Mouse (Mus musculus) neural tube, embryonic 13.5 days (tissue): ENCODE measurements at regions not wholly inside any gene's neighbourhood (a gene's known extent, or its start where the extent isn't known, plus 50 kb on each side); places are given as distances from the start of the nearest gene placed in this dataset.

Source experiments
- ATAC-seq: fragments of 200-750 bp; cut with Nextera tagmentation; 2 replicates; pipeline ENCODE4 v1.8.0; 2017; ENCODE audit warnings: low read depth, mild to moderate bottlenecking, moderate TSS enrichment, moderate library complexity
- H3K27ac ChIP-seq: fragments of 300-500 bp; sonication (generic); replicated peaks from 2 replicates; pipeline ENCODE4 v1.5.1; 2015; ENCODE audit warnings: moderate library complexity, mild to moderate bottlenecking, inconsistent platforms
- H3K27me3 ChIP-seq: fragments of 300-500 bp; sonication (generic); 2 replicates; pipeline ENCODE4 v1.6.1; 2015; ENCODE audit warnings: mild to moderate bottlenecking, inconsistent platforms
- H3K36me3 ChIP-seq: fragments of 300-500 bp; sonication (generic); 2 replicates; pipeline ENCODE4 v1.6.1; 2015; ENCODE audit warnings: mild to moderate bottlenecking, inconsistent platforms
- H3K4me1 ChIP-seq: fragments of 300-500 bp; sonication (generic); replicated peaks from 2 replicates; pipeline ENCODE4 v1.6.1; 2015; ENCODE audit warnings: inconsistent platforms
- H3K4me2 ChIP-seq: fragments of 300-500 bp; sonication (generic); 2 replicates; pipeline ENCODE4 v1.6.1; 2015; ENCODE audit warnings: inconsistent platforms, mild to moderate bottlenecking, moderate library complexity
- H3K4me3 ChIP-seq: fragments of 300-500 bp; sonication (generic); 2 replicates; pipeline ENCODE4 v1.5.1; 2015; ENCODE audit warnings: mild to moderate bottlenecking, inconsistent platforms
- H3K9ac ChIP-seq: fragments of 300-500 bp; sonication (generic); 2 replicates; pipeline ENCODE4 v1.6.1; 2015; ENCODE audit warnings: moderate library complexity, mild to moderate bottlenecking, inconsistent platforms
- H3K9me3 ChIP-seq: fragments of 300-500 bp; sonication (generic); 2 replicates; pipeline ENCODE4 v1.6.1; 2016; ENCODE audit warnings: inconsistent platforms
- WGBS: fragments of 180-500 bp; shearing (Covaris S2); methylation state at CpG from one replicate; pipeline ENCODE4 v1.1.7; 2015; 5-methylcytosine and 5-hydroxymethylcytosine counted together

DNA sequence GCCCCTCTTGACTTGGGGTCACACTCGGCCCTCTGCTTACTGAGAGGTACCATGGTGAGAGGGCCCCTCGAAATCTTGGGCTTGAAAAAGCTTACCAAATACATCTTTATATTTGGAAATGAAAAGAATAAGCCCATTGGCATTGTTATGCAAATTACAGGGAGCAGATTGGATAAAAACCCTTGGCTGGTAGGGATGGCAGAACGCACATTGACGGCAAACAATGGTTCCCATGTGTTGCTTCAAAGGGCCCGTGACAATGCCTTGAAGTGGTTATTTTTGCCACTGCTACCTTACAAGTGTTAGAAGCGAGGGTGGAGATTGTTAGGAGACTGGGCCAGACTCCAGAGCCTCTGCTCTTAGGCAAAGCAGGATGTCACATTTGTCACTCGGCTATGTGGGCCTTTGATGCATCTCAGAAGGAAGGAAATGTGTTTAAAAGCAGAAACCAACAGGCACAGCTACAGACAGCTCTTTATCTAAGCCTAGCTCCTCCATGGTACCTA is 285.2 kb downstream of the Gm49356 start:
- ATAC-seq: no peak
- H3K4me2 ChIP-seq: no peak overlapping the region
- 15% methylated on average over 7 of the region's 7 CpGs for WGBS
- H3K27me3 ChIP-seq: no peaks in the 10 kb centered on the region
- H3K4me3 ChIP-seq: no peak overlapping the region
- peak overlapping the region; percentile 28; the same call in 1 of the 2 replicates for H3K27ac ChIP-seq
- no peak overlapping the region for H3K9ac ChIP-seq
- peaks cover 15% of the 10 kb centered on the region for H3K4me1 ChIP-seq
- H3K9me3 ChIP-seq: no peaks in the 10 kb centered on the region
- H3K36me3 ChIP-seq: no peaks in the 10 kb centered on the region

DNA sequence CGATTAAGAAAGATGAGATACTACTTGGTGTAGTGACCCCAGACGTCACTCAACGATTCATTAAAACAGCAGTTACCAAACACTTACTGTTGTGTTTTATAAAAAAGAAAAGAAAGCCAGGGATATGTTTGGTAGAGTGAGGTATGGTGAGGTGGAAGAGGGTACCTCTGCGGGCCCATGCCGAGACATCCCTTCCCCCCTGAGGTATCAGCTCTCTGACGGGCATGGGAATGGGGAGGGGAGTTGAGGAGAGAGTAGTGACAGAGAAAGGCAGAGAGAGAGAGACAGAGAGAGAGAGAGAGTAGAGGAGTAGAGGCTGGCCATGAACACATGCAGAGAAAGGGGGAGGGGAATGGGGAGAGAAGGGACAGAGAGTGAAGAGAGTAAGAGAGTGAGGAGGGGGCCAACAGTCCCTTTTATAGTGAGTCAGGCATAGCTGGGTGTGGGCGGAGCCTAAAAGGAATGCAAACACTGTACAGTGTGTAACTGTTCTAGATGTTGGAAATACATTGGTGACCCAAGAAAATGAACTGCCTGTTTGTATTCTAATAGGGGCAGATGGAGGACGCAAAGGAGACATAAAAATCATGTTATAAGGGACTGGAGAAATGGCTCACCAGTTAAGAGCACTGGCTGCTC is 285.9 kb downstream of the Gm49356 start:
- no peaks in the 10 kb centered on the region for H3K36me3 ChIP-seq
- no peak; the same call in 1 of the 2 replicates for ATAC-seq
- no peak overlapping the region for H3K9ac ChIP-seq
- H3K27ac ChIP-seq: peak overlapping the region; percentile 28; the same call in 1 of the 2 replicates
- H3K27me3 ChIP-seq: no peaks in the 10 kb centered on the region
- no peak overlapping the region for H3K4me2 ChIP-seq
- peaks cover 15% of the 10 kb centered on the region for H3K4me1 ChIP-seq
- no peak overlapping the region for H3K4me3 ChIP-seq
- 74% methylated on average over 8 of the region's 8 CpGs for WGBS
- no peaks in the 10 kb centered on the region for H3K9me3 ChIP-seq

DNA sequence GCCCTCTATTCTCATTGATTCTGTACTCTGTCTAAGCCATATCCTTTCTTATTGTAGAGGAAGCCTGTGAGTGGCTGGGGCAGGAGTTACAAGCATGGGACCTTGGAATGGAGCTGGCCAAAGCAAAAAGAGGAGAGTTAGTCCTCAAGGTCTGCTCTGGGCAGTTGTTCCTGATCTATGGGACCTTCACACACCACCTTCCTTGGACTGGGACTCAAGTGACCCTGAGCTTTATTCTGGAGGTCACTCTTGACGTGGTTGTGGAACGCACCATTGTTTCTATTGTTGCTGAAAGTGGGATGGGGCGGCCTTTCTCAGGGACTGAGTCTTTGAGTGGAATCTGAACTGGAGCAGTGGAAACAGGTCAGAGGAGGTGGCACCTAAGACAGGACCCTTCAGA is 291.0 kb downstream of the Gm49356 start:
- no peaks in the 10 kb centered on the region for H3K9me3 ChIP-seq
- peaks cover 4% of the 10 kb centered on the region; the same call in 1 of the 2 replicates for H3K4me1 ChIP-seq
- WGBS: 78% methylated on average over 3 of the region's 3 CpGs
- H3K27ac ChIP-seq: no peak overlapping the region
- ATAC-seq: no peak
- no peak overlapping the region for H3K4me3 ChIP-seq
- H3K36me3 ChIP-seq: no peaks in the 10 kb centered on the region
- H3K27me3 ChIP-seq: no peaks in the 10 kb centered on the region
- H3K9ac ChIP-seq: no peak overlapping the region
- no peak overlapping the region for H3K4me2 ChIP-seq

DNA sequence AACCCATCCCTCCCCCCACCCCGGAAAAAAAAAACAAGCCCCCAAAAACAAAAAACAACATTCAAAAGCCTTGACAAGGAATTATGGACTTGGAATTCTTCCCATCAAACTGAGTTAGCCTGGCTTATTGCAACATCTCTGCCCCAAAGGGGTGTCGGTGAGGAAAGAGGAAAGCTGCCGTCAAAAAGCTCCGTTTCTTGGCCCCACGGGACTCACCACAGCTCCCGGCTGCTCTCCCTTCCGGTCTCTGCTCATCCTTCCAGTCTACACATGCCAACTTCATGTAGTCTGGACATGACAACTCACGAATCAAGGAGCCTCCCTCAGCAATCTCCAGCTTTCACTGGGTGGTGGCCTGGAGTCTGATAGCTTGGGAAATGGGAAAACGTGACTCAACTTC is 295.4 kb downstream of the Gm49356 start:
- Histone ChIP-seq H3K4me2 (no peak overlapping the region), H3K9ac (no peak overlapping the region), H3K4me1 (peaks cover 7% of the 10 kb centered on the region; the same call in 1 of the 2 replicates), H3K9me3 (no peaks in the 10 kb centered on the region), H3K4me3 (no peak overlapping the region), H3K36me3 (no peaks in the 10 kb centered on the region), H3K27me3 (no peaks in the 10 kb centered on the region), H3K27ac (no peak overlapping the region)
- WGBS: 87% methylated on average over 9 of the region's 9 CpGs
- ATAC-seq: no peak

DNA sequence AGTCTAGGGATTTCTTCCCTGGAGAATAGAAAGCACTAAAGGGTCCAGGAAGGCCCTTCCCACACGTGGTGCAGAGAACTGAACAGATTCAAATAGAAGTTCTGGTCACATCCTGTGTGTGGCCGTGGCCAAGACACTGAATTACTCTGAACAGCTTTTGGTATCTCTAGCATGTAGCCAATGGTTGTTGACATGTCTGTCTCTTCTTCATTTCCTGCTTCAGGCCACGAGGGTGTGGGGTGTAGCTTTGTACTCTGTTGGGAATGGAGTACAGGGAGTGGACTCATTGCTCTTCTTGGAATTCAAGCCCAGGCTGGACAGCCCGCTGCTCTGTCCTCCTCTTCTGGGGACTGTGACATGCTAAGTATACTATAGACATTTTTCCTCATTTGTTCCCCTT is 298.5 kb downstream of the Gm49356 start:
- no peak overlapping the region for H3K9ac ChIP-seq
- no peaks in the 10 kb centered on the region for H3K36me3 ChIP-seq
- no peak for ATAC-seq
- no peaks in the 10 kb centered on the region for H3K27me3 ChIP-seq
- H3K4me1 ChIP-seq: peaks cover 7% of the 10 kb centered on the region; the same call in 1 of the 2 replicates
- H3K9me3 ChIP-seq: no peaks in the 10 kb centered on the region
- no peak overlapping the region for H3K27ac ChIP-seq
- H3K4me3 ChIP-seq: no peak overlapping the region
- H3K4me2 ChIP-seq: no peak overlapping the region
- WGBS: 79% methylated on average over 4 of the region's 4 CpGs

DNA sequence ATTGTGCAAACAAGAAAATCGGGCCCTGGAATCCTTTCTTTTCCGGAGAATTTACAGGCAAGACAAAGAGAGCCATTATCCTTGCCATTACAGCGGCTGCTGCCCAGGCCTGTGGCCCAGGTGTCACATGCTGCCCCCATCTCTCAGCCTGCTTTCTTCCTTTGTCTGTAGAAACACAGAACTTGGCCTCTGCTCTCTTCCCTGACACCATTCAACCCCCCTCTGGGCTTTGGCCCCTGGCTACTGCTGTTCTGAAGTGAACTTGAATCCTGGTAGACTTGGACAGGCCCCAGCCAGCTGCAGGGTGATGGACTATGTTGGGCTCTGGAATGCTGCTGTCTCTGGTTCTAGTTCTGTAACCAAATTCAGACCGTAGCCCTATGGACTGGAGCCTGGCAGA is 299.3 kb downstream of the Gm49356 start:
- Histone ChIP-seq H3K4me3 (no peak overlapping the region), H3K36me3 (no peaks in the 10 kb centered on the region), H3K27ac (no peak overlapping the region), H3K4me1 (peaks cover 7% of the 10 kb centered on the region; the same call in 1 of the 2 replicates), H3K9me3 (no peaks in the 10 kb centered on the region), H3K4me2 (no peak overlapping the region), H3K27me3 (no peaks in the 10 kb centered on the region), H3K9ac (no peak overlapping the region)
- ATAC-seq: peak; percentile 23; the same call in 1 of the 2 replicates
- WGBS: 17% methylated on average over 4 of the region's 4 CpGs

DNA sequence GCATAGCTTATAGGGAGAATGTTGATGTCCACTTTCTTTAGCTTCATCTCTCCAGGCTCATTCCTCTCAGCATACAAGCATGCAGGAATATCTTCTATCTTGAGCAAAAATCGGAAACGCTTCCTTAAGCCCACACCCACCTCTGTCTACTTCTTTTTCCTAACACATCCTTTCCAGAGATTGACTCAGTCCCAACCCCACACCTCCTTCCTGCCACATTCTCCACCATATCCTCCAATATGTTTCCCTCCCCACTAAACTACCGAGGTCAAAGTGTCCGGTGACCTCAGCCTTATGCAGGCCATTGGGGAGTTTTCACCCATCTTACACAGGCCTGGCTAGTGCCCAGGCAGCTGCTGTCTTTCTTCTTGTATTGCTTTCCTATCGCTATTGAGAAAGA is 301.4 kb downstream of the Gm49356 start:
- no peak overlapping the region for H3K27ac ChIP-seq
- WGBS: 87% methylated on average over 5 of the region's 5 CpGs
- H3K27me3 ChIP-seq: no peaks in the 10 kb centered on the region
- no peak overlapping the region for H3K4me3 ChIP-seq
- no peaks in the 10 kb centered on the region for H3K9me3 ChIP-seq
- peaks cover 11% of the 10 kb centered on the region; the same call in 1 of the 2 replicates for H3K4me1 ChIP-seq
- no peaks in the 10 kb centered on the region for H3K36me3 ChIP-seq
- H3K4me2 ChIP-seq: no peak overlapping the region
- no peak overlapping the region for H3K9ac ChIP-seq
- ATAC-seq: no peak

DNA sequence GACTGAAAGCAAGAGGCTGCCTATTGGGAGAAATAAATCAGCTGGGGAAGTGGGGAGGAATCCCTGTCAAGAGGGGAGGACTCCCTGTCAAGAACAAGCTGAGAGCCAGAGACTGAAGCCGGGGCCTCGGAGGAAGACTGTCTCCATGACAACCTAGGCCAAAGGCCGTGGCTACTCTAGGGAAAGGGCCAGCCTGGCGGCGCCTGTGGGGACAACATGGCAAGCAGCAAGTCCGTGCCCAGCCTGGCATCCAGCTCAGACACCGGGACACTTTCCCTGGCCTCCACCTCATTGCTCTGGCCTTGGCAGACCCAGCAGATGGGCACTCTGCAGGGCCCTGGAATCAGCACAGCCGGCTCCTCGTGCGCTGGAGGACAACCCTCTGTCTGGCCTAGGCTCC is 305.3 kb downstream of the Gm49356 start:
- WGBS: 48% methylated on average over 10 of the region's 10 CpGs
- ATAC-seq: no peak
- H3K9ac ChIP-seq: no peak overlapping the region
- no peak overlapping the region for H3K27ac ChIP-seq
- H3K27me3 ChIP-seq: no peaks in the 10 kb centered on the region
- peaks cover 23% of the 10 kb centered on the region for H3K4me1 ChIP-seq
- H3K9me3 ChIP-seq: no peaks in the 10 kb centered on the region
- no peaks in the 10 kb centered on the region for H3K36me3 ChIP-seq
- H3K4me3 ChIP-seq: no peak overlapping the region
- H3K4me2 ChIP-seq: no peak overlapping the region

DNA sequence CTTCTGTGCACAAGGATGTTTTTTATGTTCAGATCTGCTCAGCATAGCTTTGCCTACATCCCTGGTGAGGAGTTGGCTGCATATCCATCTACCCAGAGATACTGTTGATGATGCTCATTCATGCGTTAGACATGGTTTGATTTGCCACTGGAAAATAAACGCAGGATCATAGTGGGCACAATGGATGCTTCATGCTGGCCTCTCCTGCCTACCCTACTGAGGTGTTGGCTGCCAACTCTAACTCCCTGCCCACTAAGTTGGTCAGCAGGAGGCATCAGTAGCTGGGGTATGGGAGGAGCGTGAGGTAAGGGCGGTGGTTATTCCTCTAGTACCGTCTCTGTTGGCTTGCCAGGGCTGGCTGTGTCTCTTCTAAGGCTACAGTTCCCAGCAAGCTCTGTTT is 307.3 kb downstream of the Gm49356 start:
- Histone ChIP-seq H3K9me3 (no peaks in the 10 kb centered on the region), H3K4me2 (no peak overlapping the region), H3K4me1 (peaks cover 23% of the 10 kb centered on the region), H3K27me3 (no peaks in the 10 kb centered on the region), H3K27ac (no peak overlapping the region), H3K9ac (no peak overlapping the region), H3K4me3 (no peak overlapping the region), H3K36me3 (no peaks in the 10 kb centered on the region)
- 76% methylated on average over 5 of the region's 5 CpGs for WGBS
- ATAC-seq: no peak

DNA sequence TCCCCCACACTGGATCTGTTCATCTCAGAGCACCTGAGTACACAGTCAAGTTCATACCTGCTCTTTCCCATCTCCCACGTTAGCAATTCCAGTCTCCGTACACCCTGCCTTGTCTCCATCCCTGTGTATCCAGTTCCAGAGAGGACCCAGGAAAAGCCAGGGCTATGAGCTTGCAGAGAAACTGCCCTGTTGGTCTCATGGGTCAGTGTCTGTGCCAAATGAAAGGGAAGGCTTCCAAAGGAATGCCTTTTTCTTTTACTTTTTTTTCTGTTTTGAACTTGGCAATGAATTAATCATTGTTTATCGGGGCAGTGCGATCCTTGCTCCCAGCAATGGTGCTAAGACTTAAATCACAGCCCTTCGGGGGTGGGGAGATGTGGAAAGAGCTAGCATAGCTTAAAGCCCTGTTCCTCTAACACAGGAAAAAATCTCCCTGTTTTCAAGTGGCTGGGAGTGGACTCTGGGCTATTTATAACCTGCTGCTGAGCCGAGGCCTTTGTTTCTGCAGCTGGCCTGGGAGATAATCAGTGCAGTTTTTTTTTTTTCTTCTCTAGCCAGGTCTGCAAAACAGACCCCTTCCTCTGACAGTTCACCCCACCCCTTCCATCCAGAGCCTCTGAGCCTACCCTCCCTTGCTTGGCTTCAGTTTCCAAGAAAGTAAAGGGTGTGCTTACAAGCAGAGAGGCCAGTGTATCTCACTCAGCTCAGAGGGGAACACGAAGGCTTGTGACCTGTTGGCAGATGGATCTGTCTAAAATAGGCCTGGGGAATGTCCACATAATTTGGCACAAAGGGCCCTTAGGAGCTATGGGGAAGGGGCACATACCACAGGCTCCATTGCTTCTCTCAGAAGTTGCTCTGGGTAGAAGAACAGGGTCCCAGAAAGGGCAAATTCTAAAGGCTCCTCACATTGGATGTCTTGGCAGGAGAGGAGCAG is 308.6 kb downstream of the Gm49356 start:
- Histone ChIP-seq H3K36me3 (no peaks in the 10 kb centered on the region), H3K4me3 (no peak overlapping the region), H3K9me3 (no peaks in the 10 kb centered on the region), H3K4me2 (0 out of 2 replicates have a peak overlapping the region, but pooled peaks have one; percentile 0), H3K27me3 (no peaks in the 10 kb centered on the region; the same call in 1 of the 2 replicates), H3K9ac (peak overlapping the region; percentile 42; the same call in 1 of the 2 replicates), H3K4me1 (peaks cover 27% of the 10 kb centered on the region), H3K27ac (peak overlapping the region; percentile 73)
- peak; percentile 74; the same call in 1 of the 2 replicates for ATAC-seq
- WGBS: 11% methylated on average over 7 of the region's 7 CpGs

DNA sequence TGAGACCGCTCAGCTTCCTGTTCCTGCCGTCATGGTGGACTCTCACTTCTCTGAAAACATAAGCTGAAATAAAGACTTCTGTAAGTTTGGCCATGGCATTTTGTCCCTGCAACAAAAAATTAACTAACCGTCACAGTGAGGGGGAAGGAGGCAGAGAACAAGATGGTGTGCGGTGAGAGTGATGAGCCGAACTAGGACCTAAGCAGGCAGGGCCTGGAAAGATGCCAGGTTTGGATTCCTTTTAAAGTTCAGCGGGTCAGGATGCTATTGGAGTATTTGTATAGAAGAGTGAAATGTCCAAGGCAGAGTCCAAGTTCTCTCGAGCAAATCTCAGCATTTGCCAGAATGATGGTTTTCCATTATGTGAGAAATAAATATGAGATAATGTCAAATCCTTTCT is 312.3 kb downstream of the Gm49356 start:
- Histone ChIP-seq H3K4me3 (no peak overlapping the region), H3K27me3 (no peaks in the 10 kb centered on the region; the same call in 1 of the 2 replicates), H3K4me2 (no peak overlapping the region), H3K9me3 (no peaks in the 10 kb centered on the region), H3K36me3 (no peaks in the 10 kb centered on the region), H3K4me1 (peaks cover 22% of the 10 kb centered on the region), H3K27ac (no peak overlapping the region), H3K9ac (no peak overlapping the region)
- no peak for ATAC-seq
- WGBS: 79% methylated on average over 7 of the region's 7 CpGs
